Mouse (Mus musculus) ES-Bruce4 (cell line): Measurements from ENCODE around the gene Emc6.

Source experiments
- CTCF ChIP-seq: IDR thresholded peaks from one replicate; pipeline ENCODE4 v1.8.1; 2011; ENCODE audit warnings: low read depth, low read length
- POLR2A ChIP-seq: IDR thresholded peaks from one replicate; pipeline ENCODE4 v1.8.1; 2011; ENCODE audit warnings: low read length; ENCODE audit not compliant: insufficient read depth

DNA sequence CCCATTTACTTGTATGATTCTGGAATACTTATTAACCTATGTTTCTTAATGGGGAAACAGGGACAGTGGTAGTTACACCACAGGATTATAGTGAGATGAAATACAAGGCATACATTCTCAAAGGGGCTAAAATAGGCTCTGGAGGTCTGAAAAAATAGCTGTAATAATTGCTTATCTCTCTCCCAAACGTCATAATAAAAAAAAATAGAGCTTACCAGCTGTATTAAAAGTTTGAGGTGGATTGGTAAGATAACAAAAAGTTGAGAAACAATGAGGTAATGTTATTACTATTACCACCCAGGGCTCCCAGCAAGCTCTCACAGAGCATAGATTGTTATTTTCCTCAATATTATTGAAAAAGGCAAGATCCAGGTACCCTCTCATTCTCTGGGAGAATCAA is 21.4 kb upstream of the Emc6 start:
- TF ChIP-seq CTCF = no peak
- TF ChIP-seq POLR2A = no peak
